Mouse (Mus musculus): ENCODE data around the gene 4932438H23Rik.
A peak's percentile ranks its signal among the peaks of the same experiment; 100 is the strongest.

4932438H23Rik gene

DNA sequence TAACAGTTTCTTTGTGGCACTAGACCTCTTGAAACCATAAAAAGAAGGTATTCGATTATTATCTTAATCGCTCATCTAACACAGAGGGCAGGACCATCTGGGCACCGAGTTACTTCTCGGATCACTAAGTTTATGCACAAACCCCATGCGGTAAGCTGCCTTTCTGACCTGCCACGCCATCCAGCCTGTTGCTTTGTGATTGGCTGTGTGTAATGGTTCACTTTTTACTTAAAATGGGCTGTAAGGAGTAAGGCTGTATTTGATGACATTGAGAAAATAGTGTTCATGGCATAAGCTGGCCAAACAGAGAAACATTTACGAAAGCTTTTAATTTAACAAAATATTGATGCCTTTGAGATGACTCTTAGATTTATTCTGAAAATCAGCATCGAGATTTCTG, at the start of gene 4932438H23Rik:
TSS of gene 4932438H23Rik (minus strand) at position 101 of the 400 bp plus-strand sequence.
- DNase-seq: no peak

DNA sequence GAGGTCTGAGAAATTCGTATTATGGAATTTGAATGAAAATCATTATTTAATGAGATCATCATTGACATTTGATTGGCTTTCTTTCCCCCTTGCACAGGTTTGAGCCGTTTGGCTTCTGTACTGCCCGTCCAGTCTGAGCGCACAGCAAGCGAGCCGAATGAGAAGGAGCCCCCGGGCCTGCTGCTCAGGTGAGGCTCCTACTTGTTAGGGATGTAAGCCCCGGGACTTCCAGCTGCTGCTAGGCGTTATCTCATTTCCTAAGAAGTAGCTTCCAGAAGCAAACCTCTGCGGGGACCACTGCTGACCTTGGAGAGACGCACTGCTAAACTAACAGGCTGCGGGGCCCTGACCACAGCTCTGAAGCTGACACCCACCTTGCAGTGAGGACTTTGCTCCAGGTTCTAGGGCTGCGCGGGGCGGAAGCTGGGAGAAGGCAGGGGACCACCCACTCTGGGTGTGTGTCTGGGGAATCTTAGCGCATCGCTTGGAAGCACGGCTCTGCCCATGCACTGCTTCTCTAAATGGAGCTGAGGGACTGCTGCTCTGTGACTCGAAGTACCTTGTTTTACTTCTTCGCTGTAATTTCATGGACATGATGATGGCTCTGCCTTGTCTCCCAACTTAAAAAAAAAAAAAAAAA, 46.2 kb upstream of the 4932438H23Rik start:
- DNase-seq: no peak

DNA sequence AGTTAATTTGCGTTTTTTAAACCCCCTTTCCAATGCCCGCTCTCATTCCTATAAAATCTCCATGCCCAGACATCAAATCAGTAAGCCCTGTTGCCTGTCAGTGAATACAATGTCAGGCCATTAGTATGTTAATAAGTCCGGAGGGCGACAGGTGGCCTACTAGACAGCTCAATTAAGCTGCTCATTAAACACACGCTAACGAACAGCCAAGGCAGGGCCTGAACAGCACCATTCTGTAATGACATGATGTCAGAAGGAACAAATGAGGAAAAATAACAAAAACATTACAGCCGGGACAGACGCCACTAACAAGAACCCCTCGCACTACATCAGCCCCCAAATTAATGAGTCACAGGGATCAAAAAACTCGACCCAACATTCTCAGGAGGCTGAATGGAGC, 45.5 kb upstream of the 4932438H23Rik start:
- DNase-seq: no peak

DNA sequence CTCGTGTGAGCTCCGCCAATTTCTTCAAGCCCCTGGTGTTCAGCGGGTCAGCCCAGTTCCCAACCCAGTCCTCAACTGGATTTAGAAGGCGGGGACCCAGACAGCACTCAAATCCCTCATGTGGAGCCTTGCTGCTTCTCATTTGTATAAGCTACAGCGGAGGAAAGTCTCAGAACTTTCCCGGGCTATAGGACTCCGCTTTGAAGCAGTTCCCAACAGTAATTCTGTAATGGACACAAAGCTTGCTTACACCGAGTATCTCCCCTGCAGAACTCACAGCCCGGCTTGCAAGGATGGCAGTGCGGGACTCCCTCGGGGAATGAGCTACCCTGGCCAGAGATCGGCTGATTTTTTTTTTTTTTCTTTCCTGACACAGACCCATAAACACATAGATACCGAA, 45.1 kb upstream of the 4932438H23Rik start:
- no peak for DNase-seq

DNA sequence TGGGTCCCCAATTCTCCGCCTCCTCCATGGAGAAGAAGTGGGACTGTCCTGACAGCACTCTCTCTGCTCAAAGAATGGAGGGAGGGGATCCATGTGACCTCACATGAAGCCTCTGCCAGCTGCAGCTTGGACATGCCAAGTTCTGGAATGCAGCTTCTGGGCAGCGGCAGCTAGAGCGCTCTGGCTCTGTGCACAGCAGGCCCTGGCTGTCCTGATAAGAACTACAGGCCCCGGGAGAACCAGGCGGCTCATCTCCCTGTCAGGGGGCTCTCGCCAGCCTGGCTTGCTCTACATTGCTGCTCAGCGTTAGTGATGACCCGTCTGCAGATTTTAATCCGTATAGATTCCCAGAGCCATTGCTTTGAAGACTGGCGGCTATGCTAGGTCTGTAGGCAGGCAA, 44.6 kb upstream of the 4932438H23Rik start:
- no peak for DNase-seq

DNA sequence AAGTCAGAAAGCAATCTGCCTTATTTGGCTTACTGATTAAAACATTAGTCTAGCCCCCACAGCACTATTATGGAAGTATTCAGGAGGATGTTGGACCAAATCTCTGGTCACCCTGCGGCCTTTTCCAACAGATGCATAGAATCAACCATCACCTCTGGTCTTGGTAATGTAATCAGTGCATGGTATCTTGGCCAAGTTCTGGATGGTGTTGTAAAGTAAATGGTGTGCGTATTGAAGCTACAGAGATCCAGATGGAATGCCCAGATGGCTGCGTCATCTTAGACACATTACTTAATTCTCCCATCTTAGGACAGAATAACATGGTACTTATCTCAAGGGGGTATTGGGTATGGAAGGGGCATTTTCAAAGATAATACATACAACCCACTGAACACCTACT, 43.8 kb upstream of the 4932438H23Rik start:
- DNase-seq: no peak

DNA sequence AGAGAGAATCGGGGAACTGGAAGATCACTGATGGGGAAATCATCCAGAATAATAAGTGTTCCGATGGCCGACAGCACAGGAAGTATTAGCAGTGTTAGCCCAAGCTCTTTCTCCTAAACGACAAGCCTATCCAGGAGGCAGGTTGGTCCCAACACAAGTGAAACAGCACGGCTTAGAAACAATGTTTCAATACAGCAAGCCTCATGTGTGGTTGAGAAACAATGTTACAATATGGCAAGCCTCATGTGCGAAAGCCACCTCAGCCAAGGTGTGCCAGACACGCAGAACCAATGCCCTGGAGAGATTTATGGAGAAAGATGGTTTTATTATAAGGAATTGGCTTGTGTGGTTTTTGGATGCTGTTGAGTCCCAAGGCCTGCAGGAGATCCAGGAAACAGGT, 43.2 kb upstream of the 4932438H23Rik start:
- no peak for DNase-seq

DNA sequence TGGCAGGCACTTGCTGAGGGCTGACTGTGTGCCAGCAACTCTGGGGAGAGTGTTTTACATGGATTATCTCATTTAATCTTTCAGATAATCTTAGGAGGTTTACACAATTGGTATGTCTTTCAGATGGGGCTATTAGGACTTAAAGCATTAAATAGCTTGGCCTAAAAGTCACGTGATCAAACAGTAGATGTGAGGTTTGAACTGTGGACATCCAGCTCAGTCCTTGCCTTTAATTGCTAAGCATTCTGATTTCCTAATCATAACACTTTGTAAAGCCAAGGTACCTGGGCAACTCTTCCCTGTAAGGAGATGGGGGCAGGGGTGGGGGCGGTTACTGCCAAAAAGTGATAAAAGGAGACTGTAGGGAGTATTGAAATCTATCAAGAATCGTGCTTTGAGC, 41.7 kb upstream of the 4932438H23Rik start:
- no peak for DNase-seq

DNA sequence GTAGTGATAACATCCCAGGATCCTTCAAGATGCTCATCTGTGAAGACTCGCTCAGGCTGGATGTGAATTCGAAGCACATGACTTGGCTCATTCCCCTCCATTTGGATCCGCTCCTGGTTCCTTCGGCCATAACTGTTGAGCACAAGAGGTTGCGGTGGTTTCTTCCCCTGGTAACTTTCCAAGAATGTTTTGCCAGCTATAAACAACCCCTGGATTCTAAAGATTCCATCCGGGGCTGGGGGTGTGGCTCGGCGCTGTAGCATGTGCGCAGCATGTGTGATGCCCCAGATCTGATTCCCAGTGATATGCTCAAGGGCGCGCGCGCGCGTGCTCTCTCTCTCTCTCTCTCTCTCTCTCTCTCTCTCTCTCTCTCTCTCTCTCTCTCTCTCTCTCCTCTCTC, 35.0 kb upstream of the 4932438H23Rik start:
- DNase-seq: no peak

DNA sequence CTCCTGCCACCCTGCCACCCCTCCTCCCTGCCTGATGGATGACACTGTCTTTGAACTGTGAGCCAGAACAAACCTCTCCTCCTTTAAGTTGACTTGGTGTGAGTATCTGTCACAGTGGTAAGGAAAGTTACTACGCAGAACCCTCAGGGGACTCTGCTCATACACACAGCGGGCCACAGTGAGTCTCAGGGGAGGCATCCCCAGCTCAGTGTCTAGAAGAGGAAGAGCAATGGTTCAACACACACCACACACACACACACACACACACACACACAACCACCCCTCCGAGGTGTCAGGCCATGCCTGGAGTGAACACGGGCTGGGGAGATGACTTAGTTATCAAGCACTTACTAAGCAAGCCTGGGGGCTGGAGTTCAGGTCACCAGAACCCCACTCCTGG, 33.5 kb upstream of the 4932438H23Rik start:
- DNase-seq: peak; percentile 19 to 27

DNA sequence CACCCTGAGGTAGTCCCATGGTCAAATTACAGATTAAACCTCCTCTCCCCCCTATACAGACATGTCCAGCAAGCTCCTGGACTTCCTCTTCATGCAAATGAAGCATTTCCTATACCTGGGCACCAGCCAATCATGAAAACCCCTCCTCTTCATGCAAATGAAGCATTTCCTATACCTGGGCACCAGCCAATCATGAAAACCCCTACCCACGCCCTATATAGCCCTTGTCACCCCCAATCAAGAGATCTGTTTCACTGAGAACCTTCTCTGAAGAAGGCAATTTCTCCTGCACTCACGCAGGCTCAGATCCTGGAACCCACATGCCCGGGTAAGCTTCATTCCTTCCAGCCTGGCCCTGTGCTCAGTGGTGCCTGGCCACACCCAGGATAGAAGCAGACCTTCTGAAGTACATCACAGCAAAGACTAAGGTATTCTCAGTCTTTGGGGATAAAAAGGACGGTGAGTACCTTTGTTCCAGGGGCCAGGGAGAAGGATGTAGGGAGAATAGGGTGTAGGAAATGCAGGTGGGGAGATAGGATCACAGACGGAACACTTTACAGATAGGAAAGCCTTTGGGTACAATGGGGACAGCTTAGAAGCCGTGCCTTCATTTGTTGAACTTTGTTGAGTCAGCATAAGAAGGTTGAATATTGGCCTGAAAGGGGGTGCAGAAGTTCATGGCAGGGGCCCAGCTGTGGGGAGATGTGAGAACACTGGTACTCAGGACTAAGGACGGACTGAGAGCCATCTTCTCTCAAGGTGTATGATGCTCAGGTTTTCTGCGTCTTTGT, 32.0 kb upstream of the 4932438H23Rik start:
- no peak for DNase-seq

DNA sequence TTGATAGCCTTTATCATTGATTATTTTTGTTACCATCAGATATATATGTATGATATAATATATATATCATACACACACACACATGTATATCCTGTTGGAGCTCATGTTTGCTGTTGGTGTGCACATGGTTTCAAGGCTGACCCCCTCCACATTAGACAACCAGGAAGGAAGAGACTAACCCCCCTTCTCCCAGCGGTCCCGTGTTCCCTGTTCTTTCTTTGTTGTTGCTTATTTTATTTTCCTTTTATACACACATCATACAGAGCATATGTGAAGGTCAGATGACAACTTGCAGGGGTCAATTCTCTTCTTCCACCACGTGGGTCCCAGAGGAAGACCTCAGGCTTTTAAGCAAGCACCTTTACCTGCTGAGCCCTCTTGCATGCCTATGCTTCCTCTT, 29.3 kb upstream of the 4932438H23Rik start:
- no peak for DNase-seq

DNA sequence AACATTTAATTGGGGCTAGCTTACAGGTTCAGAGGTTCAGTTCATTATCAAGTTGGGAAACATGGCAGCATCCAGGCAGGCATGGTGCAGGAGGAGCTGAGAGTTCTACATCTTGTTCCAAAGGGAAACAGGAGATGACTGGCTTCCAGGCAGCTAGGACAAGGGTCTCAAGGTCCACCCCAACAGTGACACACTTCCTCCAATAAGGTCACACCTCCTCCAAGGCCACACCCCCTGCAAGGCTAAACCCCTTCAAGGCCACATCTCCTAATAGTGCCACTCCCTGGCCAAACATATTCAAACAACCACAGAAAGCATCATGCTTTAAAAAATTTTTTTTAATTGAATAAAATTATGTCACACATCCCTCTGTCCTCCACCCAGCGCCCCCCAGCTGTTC, 28.9 kb upstream of the 4932438H23Rik start:
- no peak for DNase-seq

DNA sequence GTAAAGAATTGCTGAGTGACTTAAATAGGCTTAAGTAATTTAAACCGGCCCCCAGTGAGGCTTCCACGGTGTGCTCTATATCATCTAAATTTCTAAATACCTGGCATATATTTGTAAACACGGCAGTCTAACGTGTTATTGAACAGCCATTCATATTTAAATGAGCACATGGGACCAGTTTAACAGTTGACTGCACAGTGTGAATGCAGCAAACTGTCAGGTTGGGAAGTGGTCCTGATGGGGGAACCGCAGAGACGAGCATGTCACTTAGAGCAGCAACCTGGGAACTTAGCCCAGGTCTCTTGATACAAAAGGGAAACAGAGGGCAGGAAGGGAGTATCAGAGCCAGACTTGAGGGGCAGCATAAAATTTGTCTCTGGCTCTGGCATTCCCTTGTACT, 25.0 kb upstream of the 4932438H23Rik start:
- DNase-seq: no peak

DNA sequence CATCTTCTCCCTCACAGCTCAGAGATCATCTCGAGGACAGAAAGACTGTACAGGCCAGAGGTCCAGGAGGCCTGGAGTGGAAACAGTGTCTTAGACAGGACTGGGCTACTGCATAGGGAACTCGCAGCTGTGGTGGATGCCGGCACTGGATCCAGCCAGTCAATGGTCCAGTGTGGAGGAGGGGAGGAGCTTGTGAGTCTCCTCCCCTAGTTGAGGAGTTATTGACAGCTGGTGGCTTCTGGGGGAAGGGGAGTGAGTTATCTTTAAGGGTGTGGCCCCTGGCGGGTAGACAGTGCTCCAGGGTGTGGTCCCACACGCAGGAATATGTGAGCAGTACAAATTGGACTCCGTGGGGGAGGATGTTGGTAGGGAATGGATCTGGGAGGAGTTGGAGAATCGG, 21.8 kb upstream of the 4932438H23Rik start:
- DNase-seq: no peak

DNA sequence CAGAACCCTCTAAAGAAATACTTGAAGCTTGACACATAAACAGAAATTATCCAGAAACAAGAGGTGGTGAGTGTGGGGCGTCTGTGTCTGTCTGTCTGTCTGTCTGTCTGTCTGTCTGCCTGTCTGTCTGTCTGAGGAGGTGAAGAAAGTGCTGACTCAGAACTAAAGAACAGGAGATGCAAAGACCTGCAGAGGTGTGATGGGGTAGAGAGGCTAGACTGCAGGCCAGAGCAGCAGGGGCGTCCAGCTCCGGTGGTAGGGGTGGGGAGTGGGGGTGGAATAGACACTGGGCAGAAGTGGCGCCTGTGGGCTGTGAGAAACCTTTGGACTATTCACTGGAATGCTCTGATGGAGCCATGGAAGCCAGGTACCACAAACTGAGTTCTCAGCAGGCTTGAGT, 21.1 kb upstream of the 4932438H23Rik start:
- no peak for DNase-seq

DNA sequence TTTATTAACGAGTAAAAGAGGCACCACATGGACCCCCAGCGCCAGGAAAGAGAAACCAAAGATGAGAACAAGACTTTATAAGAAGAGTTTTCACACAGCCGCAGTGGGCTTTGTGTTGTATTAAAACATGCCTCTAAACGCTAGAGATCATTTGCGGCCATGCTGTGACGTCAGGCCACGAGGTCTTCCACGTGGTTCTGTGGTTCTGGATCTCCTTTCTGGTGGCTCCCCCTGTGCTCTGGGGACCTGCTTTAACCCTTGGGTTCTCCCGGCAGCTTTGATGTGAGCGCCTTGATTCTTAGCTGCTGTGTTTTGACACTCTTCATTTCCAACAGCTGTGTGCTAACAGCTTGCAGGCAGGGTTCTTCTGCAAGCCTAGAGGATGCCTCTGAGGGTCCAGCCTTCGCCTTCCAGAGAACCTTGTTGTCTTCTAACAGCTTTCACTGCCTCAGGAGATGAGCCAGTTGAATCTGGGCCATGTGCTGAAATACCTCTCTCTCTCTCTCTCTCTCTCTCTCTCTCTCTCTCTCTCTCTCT, 16.1 kb upstream of the 4932438H23Rik start:
- DNase-seq: no peak

DNA sequence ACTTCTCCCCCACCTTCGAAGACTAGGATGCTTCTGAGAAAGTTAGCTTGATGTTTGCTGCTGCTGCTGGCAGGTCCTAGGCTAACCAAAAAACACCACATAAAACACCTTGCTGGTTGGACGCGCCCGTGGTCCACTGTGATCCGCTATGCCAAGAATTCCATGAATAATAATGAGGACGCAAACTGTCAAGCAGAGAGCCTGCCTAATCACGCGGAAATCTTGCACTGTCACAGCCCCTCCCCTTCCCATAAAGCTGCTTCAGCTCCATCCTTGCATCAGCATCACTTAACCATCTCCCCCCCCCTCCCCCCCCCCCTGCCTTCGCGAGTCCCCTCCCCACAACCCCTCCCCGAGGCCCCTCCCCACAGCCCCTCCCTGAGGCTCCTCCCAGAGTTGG, 12.7 kb upstream of the 4932438H23Rik start:
- DNase-seq: no peak

DNA sequence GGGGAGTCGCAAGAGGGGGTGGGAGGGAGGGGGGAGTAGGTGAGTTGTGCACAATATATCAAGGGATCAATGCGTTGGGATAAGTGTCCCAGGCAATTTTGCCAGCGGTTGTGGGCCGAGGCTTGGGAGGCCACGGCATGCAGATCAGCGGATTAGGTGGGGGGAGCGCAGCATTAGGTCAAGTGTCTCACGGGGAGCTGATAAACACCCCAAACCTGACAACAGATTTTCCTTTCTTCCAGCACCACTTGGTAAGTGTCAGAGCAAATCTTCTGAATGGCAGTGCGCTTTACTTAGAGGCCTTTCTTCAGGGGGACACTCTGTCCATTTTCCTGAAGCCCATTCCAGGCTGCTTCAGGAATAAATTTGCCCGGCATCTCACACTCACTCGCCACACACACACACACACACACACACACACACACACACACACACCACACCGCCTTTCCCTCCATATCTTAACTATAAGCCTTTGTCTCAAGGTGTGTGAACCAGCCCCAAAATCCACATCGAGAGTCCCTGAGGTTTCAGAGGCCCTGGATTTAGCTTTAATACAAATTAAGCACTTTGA, 10.6 kb upstream of the 4932438H23Rik start:
- DNase-seq: no peak

DNA sequence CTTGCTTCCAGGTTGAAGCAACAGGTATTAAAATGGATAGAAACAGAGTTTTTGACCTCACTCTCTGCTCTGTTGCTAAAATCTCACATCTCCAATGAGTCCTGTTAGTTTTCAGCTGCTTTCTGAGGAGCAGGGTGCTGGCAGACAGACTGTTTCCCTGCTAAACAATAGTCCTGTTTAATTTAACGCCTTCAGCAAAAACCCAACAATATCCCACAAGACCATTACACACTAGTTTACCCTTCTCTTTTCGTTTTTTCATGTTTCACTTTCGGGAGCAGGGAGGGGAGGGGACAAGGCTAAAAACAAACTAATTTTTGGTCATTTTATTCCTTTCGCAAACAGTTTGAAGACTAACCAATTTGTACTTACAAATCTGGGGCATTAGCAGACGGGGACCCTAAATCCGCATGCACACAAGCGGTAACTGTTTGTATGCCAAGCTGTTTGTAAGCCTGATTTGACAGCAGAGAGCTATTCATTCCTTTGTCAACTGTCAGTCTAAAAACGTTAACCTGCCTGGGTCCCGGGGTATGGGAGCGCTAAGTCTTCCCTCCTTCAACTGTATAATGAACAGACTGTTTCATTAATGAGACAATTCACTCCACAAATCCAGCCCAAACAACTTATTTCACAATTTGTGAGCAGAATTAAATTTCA, 10.0 kb upstream of the 4932438H23Rik start:
- DNase-seq: no peak

DNA sequence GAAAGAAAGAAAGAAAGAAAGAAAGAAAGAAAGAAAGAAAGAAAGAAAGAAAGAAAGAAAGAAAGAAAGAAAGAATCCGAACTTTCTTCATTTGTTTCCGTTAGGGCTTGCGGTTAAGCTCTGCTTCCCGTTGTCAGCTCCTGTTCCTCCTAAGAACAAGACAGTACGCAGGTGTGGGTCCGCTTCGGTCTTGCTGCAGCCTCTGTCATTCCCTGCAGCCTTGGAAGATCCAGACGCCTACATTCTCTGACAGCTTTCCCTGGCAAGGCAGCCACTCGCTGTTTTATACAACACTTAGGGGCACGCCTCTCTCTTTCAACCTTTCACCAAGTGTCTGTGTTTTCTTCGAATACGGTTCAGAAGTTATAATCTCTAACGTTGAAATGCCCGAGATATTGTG, 8.5 kb upstream of the 4932438H23Rik start:
- DNase-seq: no peak

DNA sequence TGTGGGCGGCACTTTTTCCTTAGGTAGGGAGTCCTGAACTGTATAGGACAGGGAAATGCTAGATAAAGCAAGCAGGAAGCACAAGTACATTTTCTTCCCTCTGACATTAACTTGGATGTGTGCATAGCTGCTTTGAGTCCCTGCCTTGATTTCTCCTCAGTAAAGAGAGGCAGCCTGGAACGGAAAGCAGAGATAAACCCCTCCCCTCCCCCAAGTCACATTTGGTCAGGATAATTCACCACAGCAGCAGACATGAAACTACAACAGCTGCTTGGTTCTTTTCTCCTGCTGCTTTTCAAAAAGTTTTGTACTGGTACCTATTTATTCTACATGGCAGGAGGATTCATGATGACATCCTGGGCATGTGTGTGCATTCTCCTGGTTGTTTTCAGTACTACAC, 5.6 kb upstream of the 4932438H23Rik start:
- no peak for DNase-seq

DNA sequence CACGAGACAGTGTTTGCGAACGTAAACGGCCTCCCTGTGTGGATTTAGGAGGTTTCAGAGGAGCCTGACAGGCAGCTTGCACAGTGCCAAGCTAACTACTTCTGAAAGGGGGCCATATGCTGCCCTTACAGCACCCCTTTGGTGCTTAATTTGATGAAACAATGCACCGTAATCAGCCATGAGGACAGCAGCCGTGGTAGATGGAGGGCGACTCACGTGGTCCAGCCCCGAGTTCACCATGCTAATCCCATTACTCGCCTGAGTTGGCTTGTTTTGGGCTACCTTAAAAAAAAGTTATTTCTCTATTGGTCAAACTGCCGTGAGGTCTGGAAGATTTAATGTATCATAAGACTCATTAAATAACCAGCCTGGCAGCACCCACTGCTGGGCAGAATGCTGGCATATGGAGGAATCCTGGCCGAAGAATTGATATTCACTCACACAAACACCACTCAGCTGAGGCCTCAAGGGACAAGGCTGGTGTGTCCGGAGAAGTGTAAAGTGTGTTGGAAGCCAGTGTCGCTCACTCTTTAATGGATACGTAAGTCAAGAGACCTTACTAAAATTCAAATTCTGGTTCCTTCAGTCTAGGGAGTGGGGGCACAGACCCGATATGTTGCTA, 4.6 kb upstream of the 4932438H23Rik start:
- no peak for DNase-seq
